Mouse (Mus musculus): Measurements from ENCODE around the gene Slc35a5. TPM values are rescaled to one million over a fixed set of nuclear protein-coding genes. Genes with fewer than 3 reads are reported as not detected.

The Slc35a5 gene
- polyA plus RNA-seq (2015; fragmentation: Nextera tagmentation; extraction: Ambion mirVana) = 21.1 and 21.6 TPM in 2 replicates

DNA sequence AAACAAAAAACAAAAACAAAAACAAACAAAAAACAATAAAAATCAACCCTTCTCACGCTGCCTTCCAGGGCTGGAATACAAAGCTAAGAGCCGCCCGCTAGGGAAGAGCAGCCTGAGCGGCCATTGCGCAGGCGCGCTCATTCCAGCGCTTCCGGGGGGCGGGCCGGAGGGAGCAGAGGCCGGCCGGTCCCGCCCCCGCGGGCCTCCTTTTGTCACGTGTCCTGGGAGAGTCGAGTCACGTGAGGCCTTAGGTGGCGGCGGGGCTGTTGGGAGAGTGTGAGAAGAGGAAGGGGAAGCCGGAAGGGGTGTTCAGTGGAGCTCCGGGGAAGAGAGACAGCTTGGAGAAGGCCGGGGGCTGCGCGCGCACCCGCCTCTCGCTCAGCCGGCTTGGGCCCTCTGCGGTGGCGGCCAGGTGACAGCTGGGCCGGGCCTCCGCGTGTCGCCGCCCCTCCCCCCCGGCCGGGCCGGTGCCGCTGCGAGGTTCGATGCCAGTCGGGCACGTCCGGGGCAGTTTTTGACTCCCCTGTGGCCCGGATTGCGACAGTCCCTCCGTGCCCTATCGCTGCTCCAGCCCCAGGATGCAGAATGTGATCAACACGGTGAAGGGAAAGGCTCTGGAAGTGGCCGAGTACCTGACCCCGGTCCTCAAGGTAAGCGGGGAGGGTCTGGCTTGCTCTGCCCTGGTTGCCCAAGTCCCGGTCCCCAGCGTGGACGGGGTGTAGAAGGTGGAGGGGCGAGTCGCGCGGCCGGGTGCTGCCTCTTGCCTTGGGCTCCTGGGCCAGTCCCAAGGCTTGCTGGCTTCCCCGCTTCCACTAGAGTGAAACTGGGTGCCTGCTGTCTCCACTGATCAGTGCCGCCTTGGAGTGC, at the start of gene Slc35a5, which contains the start of gene Atg3:
Slc35a5 (minus strand) TSS at position 185 of the 867 bp plus-strand sequence.
Atg3 (plus strand) TSS at position 264 of the 867 bp plus-strand sequence.
- H3K27me3 ChIP-seq (ENCODE audit: control insufficient read depth, insufficient read depth, low read depth, low read length) = no peaks in the 10 kb centered on the region
- peak within 1 kb of the TSS; percentile 90 for H3K9ac ChIP-seq (ENCODE audit: low read length)
- peak within 1 kb of the TSS; percentile 92 for H3K4me2 ChIP-seq (ENCODE audit: low read depth, low read length)
- peak; percentile 99 for ATAC-seq (ENCODE audit: low read depth)
- H3K4me3 ChIP-seq (ENCODE audit: low read length) = peak within 1 kb of the TSS; percentile 81
- H3K27ac ChIP-seq (ENCODE audit: low read length) = peak within 1 kb of the TSS; percentile 97
- under 1% methylated on average over 56 of the region's 64 CpGs for WGBS
- peaks cover 8% of the 10 kb centered on the region for H3K4me1 ChIP-seq (replicated peaks; ENCODE audit: control insufficient read depth, insufficient read depth, low read length)
- H3K36me3 ChIP-seq (ENCODE audit: control insufficient read depth, insufficient read depth, low read length) = peaks cover 4% of the 10 kb centered on the region; the same call in 1 of the 2 replicates
- H3K9me3 ChIP-seq (ENCODE audit: control insufficient read depth, low read length) = no peaks in the 10 kb centered on the region

DNA sequence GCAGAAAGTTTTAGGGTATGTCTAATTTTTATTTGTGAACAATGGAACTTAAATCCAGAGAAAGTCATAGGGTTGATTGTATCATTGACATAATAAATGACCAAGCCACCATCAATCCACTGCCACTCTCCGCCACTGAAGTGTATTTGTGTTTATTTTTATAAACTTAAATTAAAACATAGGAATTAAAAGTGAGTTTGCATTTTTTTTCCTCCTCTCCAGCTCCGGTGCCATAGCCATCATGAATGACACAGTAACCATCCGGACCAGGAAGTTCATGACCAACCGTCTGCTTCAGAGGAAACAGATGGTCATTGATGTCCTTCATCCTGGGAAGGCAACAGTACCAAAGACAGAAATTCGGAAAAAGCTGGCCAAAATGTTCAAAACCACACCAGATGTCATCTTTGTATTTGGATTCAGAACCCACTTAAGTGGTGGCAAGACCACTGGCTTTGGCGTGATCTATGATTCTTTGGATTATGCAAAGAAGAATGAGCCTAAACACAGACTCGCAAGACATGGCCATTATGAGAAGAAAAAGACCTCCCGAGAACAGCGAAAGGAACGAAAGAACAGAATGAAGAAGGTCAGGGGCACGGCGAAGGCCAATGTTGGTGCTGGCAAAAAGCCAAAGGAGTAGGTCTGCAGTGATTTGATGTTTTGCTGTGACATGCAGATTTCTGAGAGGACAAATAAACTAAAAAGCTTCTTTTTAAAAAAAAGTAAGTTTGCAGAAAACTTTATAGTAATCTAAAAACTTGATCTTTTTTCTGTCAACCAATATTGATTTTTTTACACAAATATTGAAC, 46.6 kb upstream of the Slc35a5 start:
- WGBS = 62% methylated on average over 12 of the region's 12 CpGs
- H3K27ac ChIP-seq (ENCODE audit: low read length) = no peak overlapping the region
- no peaks in the 10 kb centered on the region for H3K27me3 ChIP-seq (ENCODE audit: control insufficient read depth, insufficient read depth, low read depth, low read length)

DNA sequence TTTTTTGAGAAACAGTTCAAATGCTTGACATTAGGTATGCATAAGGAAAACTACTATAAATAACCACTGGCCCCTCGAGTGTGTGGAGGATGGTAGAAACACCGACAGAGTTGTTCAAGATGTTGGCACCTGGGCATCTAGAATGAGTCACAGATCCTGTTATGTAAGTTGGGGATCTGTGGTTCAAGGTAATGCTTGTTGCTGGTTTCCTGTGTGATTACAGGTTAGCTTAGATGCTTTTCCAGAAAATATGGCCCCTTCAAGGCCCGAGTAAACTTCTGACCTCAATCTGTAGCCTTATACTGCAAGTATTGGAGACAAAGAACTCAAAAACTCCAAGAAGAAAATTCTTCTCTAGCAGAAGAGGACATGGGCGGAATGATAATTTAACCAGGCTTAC, 45.9 kb upstream of the Slc35a5 start:
- no peak overlapping the region for H3K4me3 ChIP-seq (ENCODE audit: low read length)
- H3K4me2 ChIP-seq (ENCODE audit: low read depth, low read length) = no peak overlapping the region
- no peaks in the 10 kb centered on the region for H3K4me1 ChIP-seq (replicated peaks; ENCODE audit: control insufficient read depth, insufficient read depth, low read length)
- WGBS = 65% methylated on average over 4 of the region's 4 CpGs
- no peaks in the 10 kb centered on the region for H3K36me3 ChIP-seq (ENCODE audit: control insufficient read depth, insufficient read depth, low read length)
- ATAC-seq (ENCODE audit: low read depth) = no peak
- H3K27me3 ChIP-seq (ENCODE audit: control insufficient read depth, insufficient read depth, low read depth, low read length) = no peaks in the 10 kb centered on the region
- no peaks in the 10 kb centered on the region for H3K9me3 ChIP-seq (ENCODE audit: control insufficient read depth, low read length)
- H3K27ac ChIP-seq (ENCODE audit: low read length) = no peak overlapping the region
- H3K9ac ChIP-seq (ENCODE audit: low read length) = no peak overlapping the region

More for the DNA sequence above, 46.6 kb upstream of the Slc35a5 start:
- Histone ChIP-seq H3K4me1 (replicated peaks; ENCODE audit: control insufficient read depth, insufficient read depth, low read length) (no peaks in the 10 kb centered on the region), H3K4me2 (ENCODE audit: low read depth, low read length) (no peak overlapping the region), H3K36me3 (ENCODE audit: control insufficient read depth, insufficient read depth, low read length) (no peaks in the 10 kb centered on the region), H3K9ac (ENCODE audit: low read length) (no peak overlapping the region), H3K9me3 (ENCODE audit: control insufficient read depth, low read length) (no peaks in the 10 kb centered on the region), H3K4me3 (ENCODE audit: low read length) (no peak overlapping the region)
- no peak for ATAC-seq (ENCODE audit: low read depth)

DNA sequence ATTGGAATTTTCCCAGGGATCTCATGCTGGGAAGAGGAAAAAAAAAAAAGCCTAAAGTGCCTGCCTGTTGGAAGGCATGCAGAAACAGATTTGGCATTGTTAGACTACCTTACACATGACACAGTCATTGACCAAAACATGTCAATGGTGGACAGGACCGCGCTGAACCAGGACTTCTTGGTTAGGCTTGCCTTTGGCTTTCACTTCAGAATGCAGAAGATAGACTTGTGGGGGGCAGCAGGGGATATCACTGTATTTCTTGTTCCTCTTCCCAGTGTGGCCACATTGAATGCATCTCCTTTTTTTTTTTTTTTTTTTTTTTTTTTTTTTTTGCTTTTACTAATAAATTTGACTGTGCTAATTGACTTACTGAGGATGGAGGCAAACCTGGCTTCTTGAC, 42.9 kb upstream of the Slc35a5 start:
- no peaks in the 10 kb centered on the region for H3K9me3 ChIP-seq (ENCODE audit: control insufficient read depth, low read length)
- WGBS = 76% methylated on average over 2 of the region's 2 CpGs
- no peak overlapping the region for H3K27ac ChIP-seq (ENCODE audit: low read length)
- H3K4me1 ChIP-seq (replicated peaks; ENCODE audit: control insufficient read depth, insufficient read depth, low read length) = no peaks in the 10 kb centered on the region
- no peaks in the 10 kb centered on the region for H3K27me3 ChIP-seq (ENCODE audit: control insufficient read depth, insufficient read depth, low read depth, low read length)
- H3K36me3 ChIP-seq (ENCODE audit: control insufficient read depth, insufficient read depth, low read length) = no peaks in the 10 kb centered on the region
- no peak overlapping the region for H3K4me2 ChIP-seq (ENCODE audit: low read depth, low read length)
- ATAC-seq (ENCODE audit: low read depth) = no peak
- no peak overlapping the region for H3K9ac ChIP-seq (ENCODE audit: low read length)
- H3K4me3 ChIP-seq (ENCODE audit: low read length) = no peak overlapping the region

DNA sequence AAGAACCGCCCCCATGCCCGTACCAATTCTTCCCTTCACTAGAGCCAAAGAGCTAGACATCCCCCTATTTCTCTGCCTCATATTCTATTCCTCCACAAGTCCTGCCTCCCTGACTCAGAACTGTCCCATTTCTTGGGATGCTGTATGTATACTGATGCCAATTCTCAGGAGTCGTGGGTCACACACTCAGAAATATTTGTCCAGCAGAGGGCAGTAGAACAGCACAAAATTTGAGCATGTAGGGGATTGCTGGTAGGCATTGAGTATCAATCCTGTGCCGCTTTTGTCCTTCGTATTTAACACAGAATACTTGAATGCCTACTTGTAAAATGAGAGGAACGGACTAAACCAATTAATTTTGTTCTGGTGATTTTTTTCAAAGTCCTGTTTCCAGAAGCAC, 38.3 kb upstream of the Slc35a5 start:
- no peak overlapping the region for H3K4me3 ChIP-seq (ENCODE audit: low read length)
- H3K27me3 ChIP-seq (ENCODE audit: control insufficient read depth, insufficient read depth, low read depth, low read length) = no peaks in the 10 kb centered on the region
- no peaks in the 10 kb centered on the region for H3K4me1 ChIP-seq (replicated peaks; ENCODE audit: control insufficient read depth, insufficient read depth, low read length)
- no peak overlapping the region for H3K27ac ChIP-seq (ENCODE audit: low read length)
- no peaks in the 10 kb centered on the region for H3K9me3 ChIP-seq (ENCODE audit: control insufficient read depth, low read length)
- peak; percentile 74 for ATAC-seq (ENCODE audit: low read depth)
- H3K4me2 ChIP-seq (ENCODE audit: low read depth, low read length) = no peak overlapping the region
- no peaks in the 10 kb centered on the region for H3K36me3 ChIP-seq (ENCODE audit: control insufficient read depth, insufficient read depth, low read length)
- 27% methylated on average over 6 of the region's 6 CpGs for WGBS
- H3K9ac ChIP-seq (ENCODE audit: low read length) = no peak overlapping the region

DNA sequence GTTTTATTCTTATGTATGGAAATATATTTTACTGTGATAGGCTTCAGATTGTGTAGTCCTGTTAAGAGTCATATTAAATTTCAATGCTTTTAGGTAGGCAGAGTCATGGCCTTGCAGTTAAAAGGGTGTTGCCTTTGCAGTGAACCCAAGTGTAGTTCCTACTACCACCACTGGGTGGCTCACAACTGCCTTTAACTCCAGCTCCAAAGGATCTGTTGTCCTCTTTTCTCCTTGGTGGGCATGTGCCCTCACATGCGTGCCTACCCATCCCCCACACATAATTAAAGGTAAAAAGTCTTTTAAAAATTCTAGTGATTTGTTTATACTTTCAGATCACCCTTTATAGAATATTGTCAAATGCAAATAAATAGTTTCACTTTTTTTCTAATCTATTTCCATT, 34.1 kb upstream of the Slc35a5 start:
- Histone ChIP-seq H3K27me3 (ENCODE audit: control insufficient read depth, insufficient read depth, low read depth, low read length) (no peaks in the 10 kb centered on the region), H3K4me1 (replicated peaks; ENCODE audit: control insufficient read depth, insufficient read depth, low read length) (no peaks in the 10 kb centered on the region), H3K36me3 (ENCODE audit: control insufficient read depth, insufficient read depth, low read length) (no peaks in the 10 kb centered on the region; the same call in 1 of the 2 replicates), H3K27ac (ENCODE audit: low read length) (no peak overlapping the region), H3K9me3 (ENCODE audit: control insufficient read depth, low read length) (no peaks in the 10 kb centered on the region), H3K4me2 (ENCODE audit: low read depth, low read length) (no peak overlapping the region), H3K9ac (ENCODE audit: low read length) (no peak overlapping the region), H3K4me3 (ENCODE audit: low read length) (no peak overlapping the region)
- no peak for ATAC-seq (ENCODE audit: low read depth)
- WGBS = 0% methylated on average over 1 of the region's 1 CpGs

DNA sequence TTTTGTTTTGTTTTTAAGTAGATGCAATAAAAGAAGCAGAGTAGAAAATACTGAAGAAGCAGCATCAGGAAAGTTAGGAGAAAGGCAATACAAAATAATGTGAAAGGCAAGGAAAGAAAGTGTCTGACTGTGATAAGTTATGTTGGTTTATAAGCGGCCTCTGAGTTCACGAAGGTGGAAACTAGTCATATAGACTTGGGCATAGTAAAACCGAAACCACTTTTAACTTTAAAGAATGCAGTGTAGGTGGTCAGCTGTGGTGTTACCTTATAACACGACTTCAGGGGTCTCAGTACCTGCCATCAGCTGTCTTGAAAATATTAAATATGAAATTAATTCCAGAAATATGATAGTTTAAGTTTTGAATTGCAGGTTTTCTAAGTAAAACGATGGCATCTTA, 23.3 kb upstream of the Slc35a5 start:
- H3K9ac ChIP-seq (ENCODE audit: low read length) = no peak overlapping the region
- H3K4me2 ChIP-seq (ENCODE audit: low read depth, low read length) = no peak overlapping the region
- peaks cover 11% of the 10 kb centered on the region for H3K36me3 ChIP-seq (ENCODE audit: control insufficient read depth, insufficient read depth, low read length)
- no peaks in the 10 kb centered on the region for H3K4me1 ChIP-seq (replicated peaks; ENCODE audit: control insufficient read depth, insufficient read depth, low read length)
- H3K27me3 ChIP-seq (ENCODE audit: control insufficient read depth, insufficient read depth, low read depth, low read length) = no peaks in the 10 kb centered on the region
- 91% methylated on average over 5 of the region's 5 CpGs for WGBS
- no peak overlapping the region for H3K4me3 ChIP-seq (ENCODE audit: low read length)
- no peaks in the 10 kb centered on the region for H3K9me3 ChIP-seq (ENCODE audit: control insufficient read depth, low read length)
- no peak for ATAC-seq (ENCODE audit: low read depth)
- H3K27ac ChIP-seq (ENCODE audit: low read length) = no peak overlapping the region

DNA sequence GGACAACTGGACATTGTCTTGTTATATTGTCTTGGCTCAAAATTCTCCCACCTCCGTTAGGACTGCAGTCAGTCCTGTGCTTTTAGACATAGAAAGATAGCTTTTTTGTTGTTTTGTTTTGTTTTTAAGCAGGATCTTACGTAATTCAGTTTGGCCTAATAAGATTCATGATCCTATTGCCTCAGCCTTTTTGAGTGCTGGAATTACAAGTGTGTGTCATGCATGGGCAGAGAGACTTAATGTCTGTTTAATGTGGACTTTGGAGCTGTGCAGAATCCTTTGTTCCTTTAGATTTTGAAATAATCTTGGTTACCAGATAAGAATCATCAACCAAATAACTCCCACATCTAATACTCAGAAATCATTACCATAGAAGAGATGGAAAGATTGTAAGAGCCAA, 20.0 kb upstream of the Slc35a5 start:
- no peak overlapping the region for H3K9ac ChIP-seq (ENCODE audit: low read length)
- H3K9me3 ChIP-seq (ENCODE audit: control insufficient read depth, low read length) = no peaks in the 10 kb centered on the region
- ATAC-seq (ENCODE audit: low read depth) = no peak
- 83% methylated on average over 2 of the region's 2 CpGs for WGBS
- H3K27me3 ChIP-seq (ENCODE audit: control insufficient read depth, insufficient read depth, low read depth, low read length) = no peaks in the 10 kb centered on the region
- peaks cover 2% of the 10 kb centered on the region; the same call in 1 of the 2 replicates for H3K36me3 ChIP-seq (ENCODE audit: control insufficient read depth, insufficient read depth, low read length)
- H3K27ac ChIP-seq (ENCODE audit: low read length) = no peak overlapping the region
- no peak overlapping the region for H3K4me2 ChIP-seq (ENCODE audit: low read depth, low read length)
- no peaks in the 10 kb centered on the region for H3K4me1 ChIP-seq (replicated peaks; ENCODE audit: control insufficient read depth, insufficient read depth, low read length)
- H3K4me3 ChIP-seq (ENCODE audit: low read length) = no peak overlapping the region

DNA sequence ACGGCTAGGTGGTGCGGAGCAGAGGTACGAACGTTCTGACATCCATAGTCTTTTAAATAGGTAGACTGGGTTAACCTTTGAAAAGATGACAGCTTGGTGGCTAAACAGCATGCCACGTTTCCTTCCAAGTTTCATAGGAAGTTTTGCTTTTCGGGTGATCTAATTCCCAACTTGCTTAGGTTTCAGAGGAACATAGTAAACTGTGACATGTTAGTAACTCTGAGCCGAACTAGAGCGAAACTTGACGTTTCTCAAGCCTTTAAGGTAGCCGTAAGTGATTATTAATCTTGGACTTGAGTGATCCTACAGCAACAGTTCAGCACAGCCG, 847 bp upstream of the Slc35a5 start:
- Histone ChIP-seq H3K27me3 (ENCODE audit: control insufficient read depth, insufficient read depth, low read depth, low read length) (no peaks in the 10 kb centered on the region), H3K9me3 (ENCODE audit: control insufficient read depth, low read length) (no peaks in the 10 kb centered on the region), H3K4me3 (ENCODE audit: low read length) (peak overlapping the region; percentile 81), H3K4me1 (replicated peaks; ENCODE audit: control insufficient read depth, insufficient read depth, low read length) (peaks cover 8% of the 10 kb centered on the region), H3K4me2 (ENCODE audit: low read depth, low read length) (peak overlapping the region; percentile 61), H3K9ac (ENCODE audit: low read length) (peak overlapping the region; percentile 90), H3K36me3 (ENCODE audit: control insufficient read depth, insufficient read depth, low read length) (peaks cover 4% of the 10 kb centered on the region; the same call in 1 of the 2 replicates), H3K27ac (ENCODE audit: low read length) (peak overlapping the region; percentile 97)
- ATAC-seq (ENCODE audit: low read depth) = no peak
- WGBS = under 1% methylated on average over 11 of the region's 11 CpGs

Measured in lung, embryonic 16.5 days (tissue).